Mouse (Mus musculus) urinary bladder, adult 18-20 months (tissue): Measurements from ENCODE around the gene Ifnz.
"Not testable (repeated sequence)": the region's sequence is repeated elsewhere in the genome, so short reads cannot be mapped to it uniquely, and the experiment has no call there.

Source experiments
- DNase-seq, 2 experiments: peaks; one replicate each; pipeline ENCODE4 v3.0.0; 2022; ENCODE audit warnings: low spot score in 2 of 2, mixed read lengths in 2 of 2

Gene Ifnz

DNA sequence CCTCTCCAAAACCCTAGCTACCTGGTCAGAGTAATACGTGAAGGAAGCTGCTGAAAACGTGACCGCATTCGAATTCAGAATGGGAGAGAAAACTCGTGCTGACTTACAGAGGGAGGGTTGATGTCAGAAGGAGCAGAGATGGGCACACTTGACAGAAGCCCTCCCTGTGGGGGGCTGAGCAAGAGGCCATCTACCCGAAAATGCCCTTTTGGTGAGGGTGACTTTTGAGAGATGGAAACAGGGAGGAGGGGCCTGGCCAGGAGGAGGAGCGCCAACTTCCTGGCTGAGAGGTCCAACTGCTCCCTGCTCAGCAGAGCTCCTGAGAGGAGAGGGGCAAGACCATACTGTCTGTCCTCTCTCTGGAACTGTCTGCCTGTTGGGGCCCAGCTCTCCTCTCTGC, at the start of gene Ifnz:
Ifnz (plus strand) TSS at position 301 of the 400 bp plus-strand sequence.
- not testable (repeated sequence) for DNase-seq

DNA sequence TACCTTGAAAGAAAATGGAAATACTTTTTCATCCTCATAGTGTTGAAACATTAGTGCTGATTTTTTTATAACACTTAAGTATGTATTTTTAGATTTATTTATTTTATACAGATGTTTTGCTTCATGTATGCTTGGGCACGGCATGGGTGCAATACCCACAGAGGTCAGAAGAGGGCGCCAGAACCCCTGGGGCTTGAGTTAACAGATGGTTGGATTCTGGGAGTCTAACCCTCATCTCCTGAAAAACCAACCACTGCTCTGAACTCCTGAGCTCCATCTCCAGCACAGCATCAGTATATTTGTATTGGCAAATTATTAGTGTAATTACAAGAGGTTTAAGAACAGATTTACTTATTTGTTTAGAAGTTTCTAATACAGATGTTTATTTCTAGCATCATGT, 43.5 kb upstream of the Ifnz start:
- peak; percentile 44 to 55 for DNase-seq

DNA sequence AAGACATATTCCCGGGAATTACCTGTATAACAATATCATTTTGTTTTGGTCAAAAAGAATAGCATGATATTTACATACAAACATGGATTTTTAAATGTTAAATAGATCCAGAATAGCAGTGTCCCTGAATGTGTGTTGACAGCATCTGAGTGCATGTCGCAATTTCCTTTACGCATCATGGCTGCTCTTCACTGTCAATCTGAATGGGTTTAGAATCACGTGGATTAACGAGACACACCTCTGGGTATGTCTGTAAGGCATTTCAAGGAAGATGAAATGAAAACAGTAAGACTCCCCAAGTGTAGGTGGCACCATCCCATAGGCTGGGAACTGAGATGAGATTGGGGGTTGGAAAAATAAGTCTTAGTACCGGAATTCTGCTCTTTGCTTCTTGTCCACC, 42.9 kb upstream of the Ifnz start:
- no peak for DNase-seq

DNA sequence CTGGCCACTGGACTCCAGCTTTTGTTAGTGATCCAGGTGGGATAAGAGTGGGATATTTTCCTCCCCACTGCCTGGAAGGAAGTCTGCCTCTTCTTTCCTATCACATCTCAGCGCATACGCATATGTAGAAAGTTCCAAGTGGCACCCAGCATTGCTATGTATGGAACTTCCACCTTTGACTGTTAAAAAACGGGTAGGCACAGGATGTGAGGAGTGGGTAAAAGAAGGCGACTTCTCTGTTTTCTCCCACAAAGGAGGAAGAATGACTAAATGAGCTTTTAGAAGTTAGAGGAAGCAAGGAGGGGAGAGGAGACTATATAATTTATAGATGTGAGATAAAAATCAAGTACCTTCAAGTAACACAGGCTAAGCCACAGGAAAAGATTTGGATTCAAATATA, 40.5 kb upstream of the Ifnz start:
- DNase-seq: no peak

DNA sequence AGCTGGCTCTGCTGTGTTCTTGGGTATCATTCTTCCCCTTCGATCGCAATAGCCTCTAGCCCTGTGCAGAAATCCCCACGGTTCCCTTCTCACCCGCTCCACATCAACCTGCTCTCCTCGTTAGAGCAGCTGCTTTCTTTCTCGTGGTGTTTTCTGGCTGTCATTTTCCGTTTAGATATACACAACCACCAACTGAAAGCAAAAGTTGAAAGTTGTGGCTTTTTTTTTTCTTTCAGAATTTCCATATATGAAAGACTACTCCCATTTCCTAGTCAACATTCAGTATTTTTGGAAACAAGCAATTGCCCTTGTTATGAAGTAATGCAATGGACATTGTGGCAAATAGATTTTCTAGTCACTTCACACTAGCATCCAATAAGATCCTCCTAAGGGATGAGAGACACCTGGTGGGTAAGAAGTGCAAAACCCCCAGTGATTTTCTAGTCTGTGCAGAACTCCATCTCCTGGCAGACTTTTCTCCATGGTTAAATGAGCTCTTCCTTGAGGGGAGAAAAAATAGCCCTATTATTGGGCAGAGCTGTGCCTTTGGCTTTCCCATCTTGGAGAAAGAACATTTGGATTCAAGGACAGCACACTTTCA, 39.1 kb upstream of the Ifnz start:
- DNase-seq: no peak

DNA sequence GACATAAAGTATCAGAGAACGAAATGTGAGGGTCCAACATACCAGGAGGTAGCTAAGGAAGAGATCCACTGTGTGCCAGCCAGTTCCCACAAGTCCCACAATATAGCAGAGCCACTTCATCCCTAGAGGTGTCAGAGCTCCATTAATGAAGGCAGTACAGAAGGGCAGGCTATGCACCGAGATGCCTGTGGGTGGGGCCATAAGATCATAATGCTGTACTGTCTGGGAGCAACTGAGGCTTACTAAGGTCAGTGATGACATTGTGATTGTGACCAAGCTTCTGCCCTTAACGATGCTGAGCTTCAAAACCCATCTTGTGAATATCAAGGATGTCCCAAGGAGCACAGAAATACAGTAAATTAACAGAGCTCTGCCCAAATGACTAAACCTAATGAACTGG, 37.7 kb upstream of the Ifnz start:
- DNase-seq: no peak

DNA sequence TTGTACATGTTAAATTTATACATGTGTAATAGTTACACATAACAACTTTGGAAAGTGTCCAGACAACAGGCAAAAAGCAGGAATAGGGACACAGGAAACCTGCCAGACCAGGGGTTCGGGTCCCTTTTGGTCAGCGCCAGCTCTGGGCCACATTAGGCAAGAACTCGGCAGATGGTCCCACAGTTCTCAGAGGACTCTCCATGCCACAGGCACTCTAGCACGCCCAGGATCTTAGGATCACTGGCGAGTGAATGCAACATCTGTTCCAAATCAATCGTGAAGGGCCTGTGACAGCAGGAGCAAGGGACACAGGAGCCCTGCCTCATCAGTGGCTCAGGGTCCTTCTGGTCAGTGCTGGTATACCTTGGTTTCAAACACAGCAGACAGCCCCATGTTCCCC, 32.0 kb upstream of the Ifnz start:
- DNase-seq: no peak

DNA sequence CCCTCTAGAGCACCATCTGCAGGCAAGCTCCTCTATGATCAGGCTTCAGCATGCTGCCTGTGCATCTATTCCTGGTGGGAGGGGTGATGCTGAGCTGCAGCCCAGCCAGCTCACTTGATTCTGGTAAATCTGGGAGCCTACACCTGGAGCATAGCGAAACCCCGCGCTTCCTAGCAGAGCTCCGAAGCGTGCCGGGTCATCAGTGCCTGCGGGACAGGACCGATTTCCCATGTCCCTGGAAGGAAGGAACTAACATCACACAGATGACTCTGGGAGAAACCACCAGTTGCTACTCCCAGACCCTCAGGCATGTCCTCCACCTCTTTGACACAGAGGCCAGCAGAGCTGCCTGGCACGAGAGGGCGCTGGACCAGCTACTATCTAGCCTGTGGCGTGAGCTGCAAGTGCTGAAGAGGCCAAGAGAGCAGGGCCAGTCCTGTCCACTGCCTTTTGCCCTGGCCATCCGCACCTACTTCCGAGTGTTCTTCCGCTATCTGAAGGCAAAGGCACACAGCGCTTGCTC, 27.1 kb upstream of the Ifnz start, which contains the start of gene Gm13271:
Gm13271 (plus strand) TSS at position 51 of the 523 bp plus-strand sequence.
- DNase-seq: peak; percentile 74 to 91

DNA sequence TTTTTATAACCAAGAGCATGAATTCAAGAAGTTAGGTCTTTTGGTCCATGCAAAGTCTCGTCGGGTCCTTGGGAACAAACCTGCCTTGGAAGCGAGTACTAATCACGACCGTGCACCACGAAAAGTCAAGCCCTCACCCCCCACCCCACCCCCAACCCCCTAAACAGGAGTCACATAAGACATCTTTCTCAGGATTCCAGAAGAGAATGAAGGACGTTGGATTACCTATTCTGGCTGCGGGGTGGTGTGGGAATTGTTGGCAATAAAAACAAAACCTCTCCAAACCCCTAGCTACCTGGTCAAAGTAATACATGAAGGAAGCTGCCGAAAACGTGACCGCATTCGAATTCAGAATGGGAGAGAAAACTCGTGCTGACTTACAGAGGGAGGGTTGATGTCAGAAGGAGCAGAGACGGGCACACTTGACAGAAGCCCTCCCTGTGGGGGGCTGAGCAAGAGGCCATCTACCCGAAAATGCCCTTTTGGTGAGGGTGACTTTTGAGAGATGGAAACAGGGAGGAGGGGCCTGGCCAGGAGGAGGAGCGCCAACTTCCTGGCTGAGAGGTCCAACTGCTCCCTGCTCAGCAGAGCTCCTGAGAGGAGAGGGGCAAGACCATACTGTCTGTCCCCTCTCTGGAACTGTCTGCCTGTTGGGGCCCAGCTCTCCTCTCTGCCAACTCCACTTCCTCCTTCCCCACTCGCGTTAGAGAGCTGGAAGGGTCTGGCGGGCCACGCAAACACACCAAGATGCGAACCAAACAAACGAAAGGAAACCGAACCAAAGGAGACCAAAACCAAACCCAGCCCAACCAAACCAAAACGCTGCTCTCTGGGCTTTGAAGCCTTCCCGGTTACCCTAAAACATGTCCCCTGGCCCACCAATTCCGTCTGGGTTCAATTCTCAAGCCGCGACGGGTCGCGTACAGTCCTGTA, 25.1 kb upstream of the Ifnz start:
- peak in 1 of 2 experiments; percentile 47 for DNase-seq

DNA sequence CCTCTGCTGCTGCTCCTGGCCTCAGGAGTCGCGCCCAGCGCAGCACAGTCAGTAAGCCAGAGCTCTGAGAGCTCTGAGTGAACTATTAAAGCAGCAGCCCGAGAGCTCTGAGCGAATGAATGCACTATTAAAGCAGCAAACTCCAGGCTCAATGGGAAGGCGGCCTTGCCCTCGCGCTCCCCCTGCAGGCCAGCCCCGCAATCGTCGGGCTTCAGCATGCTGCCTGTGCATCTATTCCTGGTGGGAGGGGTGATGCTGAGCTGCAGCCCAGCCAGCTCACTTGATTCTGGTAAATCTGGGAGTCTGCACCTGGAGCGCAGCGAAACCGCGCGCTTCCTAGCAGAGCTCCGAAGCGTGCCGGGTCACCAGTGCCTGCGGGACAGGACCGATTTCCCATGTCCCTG, 24.3 kb upstream of the Ifnz start:
- peak; percentile 87 to 100 for DNase-seq

DNA sequence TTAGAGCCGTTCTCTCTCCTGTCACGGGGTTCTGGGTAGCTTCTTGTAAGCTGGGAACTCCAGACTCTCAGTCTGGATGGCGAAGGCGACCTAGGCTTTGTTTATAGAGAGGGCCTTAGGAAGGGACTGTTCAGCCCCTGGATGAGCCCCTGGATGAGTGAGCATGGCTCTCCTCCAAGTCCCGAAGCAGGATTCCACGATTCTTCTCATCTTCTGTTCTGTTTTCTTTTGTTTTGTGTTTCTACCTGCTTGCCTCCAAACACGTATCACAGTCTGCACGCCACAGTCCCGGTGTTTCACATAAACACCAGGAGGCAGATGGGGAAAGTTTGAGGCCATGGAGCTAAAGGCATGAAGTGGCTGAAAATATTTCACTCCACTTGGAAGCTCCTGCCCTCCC, 23.2 kb upstream of the Ifnz start:
- not testable (repeated sequence) for DNase-seq

DNA sequence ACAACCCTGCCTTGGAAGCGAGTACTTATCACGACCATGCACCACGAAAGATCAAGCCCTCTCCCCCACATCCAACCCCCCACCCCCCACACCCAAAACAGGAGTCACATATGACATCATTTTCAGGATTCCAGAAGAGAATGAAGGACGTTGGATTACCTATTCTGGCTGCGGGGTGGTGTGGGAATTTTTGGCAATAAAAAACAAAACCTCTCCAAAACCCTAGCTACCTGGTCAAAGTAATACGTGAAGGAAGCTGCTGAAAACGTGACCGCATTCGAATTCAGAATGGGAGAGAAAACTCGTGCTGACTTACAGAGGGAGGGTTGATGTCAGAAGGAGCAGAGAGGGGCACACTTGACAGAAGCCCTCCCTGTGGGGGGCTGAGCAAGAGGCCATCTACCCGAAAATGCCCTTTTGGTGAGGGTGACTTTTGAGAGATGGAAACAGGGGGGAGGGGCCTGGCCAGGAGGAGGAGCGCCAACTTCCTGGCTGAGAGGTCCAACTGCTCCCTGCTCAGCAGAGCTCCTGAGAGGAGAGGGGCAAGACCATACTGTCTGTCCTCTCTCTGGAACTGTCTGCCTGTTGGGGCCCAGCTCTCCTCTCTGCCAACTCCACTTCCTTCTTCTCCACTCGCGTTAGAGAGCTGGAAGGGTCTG, 22.2 kb upstream of the Ifnz start, which contains the start of gene Gm13283:
Gm13283 (plus strand) TSS at position 510 of the 659 bp plus-strand sequence.
- DNase-seq: not testable (repeated sequence)

DNA sequence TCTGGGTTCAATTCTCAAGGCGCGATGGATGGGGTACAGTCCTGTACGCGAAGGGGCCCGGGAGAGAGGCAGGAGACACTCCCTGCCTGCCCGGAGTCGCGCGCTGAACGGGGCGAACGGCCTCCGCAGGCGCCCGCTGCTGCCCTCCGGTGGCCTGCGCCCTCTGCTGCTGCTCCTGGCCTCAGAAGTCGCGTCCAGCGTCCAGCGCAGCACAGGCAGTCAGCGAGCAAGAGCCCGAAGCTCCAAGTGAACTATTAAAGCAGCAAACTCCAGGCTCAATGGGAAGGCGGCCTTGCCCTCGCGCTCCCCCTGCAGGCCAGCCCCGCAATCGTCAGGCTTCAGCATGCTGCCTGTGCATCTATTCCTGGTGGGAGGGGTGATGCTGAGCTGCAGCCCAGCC, 21.5 kb upstream of the Ifnz start:
- DNase-seq: peak; percentile 47 to 69

DNA sequence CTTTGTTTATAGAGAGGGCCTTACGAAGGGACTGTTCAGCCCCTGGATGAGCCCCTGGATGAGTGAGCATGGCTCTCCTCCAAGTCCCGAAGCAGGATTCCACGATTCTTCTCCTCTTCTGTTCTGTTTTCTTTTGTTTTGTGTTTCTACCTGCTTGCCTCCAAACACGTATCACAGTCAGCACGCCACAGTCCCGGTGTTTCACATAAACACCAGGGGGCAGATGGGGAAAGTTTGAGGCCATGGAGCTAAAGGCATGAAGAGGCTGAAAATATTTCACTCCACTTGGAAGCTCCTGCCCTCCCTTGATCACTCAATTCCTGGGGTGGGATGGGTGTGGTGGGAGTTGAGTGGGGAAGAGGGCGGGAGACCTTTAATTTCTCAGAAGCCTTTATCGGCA, 20.2 kb upstream of the Ifnz start:
- peak; percentile 71 to 75 for DNase-seq

DNA sequence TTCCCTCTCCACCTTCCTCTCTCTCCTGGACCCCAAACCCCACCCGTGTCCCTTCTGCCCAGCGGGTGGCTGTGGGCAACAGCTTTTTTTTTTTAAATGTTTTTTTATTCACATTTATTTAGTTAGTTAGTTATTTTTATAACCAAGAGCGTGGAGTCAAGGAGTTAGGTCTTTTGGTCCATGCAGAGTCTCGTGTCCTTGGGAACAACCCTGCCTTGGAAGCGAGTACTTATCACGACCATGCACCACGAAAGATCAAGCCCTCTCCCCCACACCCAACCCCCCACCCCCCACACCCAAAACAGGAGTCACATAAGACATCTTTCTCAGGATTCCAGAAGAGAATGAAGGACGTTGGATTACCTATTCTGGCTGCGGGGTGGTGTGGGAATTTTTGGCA, 19.6 kb upstream of the Ifnz start:
- not testable (repeated sequence) for DNase-seq

DNA sequence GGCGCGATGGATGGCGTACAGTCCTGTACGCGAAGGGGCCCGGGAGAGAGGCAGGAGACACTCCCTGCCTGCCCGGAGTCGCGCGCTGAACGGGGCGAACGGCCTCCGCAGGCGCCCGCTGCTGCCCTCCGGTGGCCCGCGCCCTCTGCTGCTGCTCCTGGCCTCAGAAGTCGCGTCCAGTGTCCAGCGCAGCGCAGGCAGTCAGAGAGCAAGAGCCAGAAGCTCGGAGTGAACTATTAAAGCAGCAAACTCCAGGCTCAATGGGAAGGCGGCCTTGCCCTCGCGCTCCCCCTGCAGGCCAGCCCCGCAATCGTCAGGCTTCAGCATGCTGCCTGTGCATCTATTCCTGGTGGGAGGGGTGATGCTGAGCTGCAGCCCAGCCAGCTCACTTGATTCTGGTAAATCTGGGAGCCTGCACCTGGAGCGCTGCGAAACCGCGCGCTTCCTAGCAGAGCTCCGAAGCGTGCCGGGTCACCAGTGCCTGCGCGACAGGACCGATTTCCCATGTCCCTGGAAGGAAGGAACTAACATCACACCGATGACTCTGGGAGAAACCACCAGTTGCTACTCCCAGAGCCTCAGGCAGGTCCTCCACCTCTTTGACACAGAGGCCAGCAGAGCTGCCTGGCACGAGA, 18.4 kb upstream of the Ifnz start:
- peak in 1 of 2 experiments; percentile 52 for DNase-seq

DNA sequence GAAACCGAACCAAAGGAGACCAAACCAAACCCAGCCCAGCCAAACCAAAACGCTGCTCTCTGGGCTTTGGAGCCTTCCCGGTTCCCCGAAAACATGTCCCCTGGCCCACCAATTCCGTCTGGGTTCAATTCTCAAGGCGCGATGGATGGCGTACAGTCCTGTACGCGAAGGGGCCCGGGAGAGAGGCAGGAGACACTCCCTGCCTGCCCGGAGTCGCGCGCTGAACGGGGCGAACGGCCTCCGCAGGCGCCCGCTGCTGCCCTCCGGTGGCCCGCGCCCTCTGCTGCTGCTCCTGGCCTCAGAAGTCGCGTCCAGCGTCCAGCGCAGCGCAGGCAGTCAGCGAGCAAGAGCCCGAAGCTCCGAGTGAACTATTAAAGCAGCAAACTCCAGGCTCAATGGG, 8.4 kb upstream of the Ifnz start, which contains the start of gene Gm13290:
Gm13290 (plus strand) TSS at position 301 of the 400 bp plus-strand sequence.
- DNase-seq: not testable (repeated sequence)

DNA sequence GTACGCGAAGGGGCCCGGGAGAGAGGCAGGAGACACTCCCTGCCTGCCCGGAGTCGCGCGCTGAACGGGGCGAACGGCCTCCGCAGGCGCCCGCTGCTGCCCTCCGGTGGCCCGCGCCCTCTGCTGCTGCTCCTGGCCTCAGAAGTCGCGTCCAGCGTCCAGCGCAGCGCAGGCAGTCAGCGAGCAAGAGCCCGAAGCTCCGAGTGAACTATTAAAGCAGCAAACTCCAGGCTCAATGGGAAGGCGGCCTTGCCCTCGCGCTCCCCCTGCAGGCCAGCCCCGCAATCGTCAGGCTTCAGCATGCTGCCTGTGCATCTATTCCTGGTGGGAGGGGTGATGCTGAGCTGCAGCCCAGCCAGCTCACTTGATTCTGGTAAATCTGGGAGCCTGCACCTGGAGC, 5.3 kb upstream of the Ifnz start, which contains the start of gene Gm13289:
Gm13289 (plus strand) TSS at position 301 of the 400 bp plus-strand sequence.
- DNase-seq: not testable (repeated sequence)

DNA sequence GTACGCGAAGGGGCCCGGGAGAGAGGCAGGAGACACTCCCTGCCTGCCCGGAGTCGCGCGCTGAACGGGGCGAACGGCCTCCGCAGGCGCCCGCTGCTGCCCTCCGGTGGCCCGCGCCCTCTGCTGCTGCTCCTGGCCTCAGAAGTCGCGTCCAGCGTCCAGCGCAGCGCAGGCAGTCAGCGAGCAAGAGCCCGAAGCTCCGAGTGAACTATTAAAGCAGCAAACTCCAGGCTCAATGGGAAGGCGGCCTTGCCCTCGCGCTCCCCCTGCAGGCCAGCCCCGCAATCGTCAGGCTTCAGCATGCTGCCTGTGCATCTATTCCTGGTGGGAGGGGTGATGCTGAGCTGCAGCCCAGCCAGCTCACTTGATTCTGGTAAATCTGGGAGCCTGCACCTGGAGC, 2.4 kb upstream of the Ifnz start, which contains the start of gene Gm13272:
Gm13272 (plus strand) TSS at position 301 of the 400 bp plus-strand sequence.
- DNase-seq: not testable (repeated sequence)

DNA sequence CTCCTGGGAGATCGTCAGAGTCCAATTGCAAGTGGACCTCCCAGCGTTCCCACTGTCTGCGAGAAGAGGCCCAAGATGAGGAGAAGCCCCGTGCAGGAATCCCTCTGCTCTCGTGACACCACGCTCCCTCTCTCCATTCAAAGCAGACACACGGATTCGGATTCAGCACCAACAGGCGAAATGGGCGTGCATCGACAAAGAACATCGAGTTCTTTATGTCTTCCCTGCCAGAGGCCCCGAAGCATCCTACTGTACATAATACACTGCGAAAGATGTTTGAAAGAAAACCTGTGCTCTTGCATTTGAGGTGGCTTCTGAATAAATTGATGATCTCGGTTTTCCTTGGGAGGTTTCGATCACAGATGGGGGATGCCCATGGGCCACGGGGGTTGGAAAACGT, 1.6 kb upstream of the Ifnz start:
- DNase-seq: not testable (repeated sequence)

DNA sequence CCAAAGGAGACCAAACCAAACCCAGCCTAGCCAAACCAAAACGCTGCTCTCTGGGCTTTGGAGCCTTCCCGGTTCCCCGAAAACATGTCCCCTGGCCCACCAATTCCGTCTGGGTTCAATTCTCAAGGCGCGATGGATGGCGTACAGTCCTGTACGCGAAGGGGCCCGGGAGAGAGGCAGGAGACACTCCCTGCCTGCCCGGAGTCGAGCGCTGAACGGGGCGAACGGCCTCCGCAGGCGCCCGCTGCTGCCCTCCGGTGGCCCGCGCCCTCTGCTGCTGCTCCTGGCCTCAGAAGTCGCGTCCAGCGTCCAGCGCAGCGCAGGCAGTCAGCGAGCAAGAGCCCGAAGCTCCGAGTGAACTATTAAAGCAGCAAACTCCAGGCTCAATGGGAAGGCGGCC, 404 bp downstream of the Ifnz start:
- not testable (repeated sequence) for DNase-seq
